Mouse (Mus musculus): ENCODE data around the gene Vkorc1l1.

- no peak; the same call in 1 of the 2 replicates for TF ChIP-seq KAT2A (conservative IDR thresholded peaks at IDR 0.05; ENCODE audit: low read depth, low read length)
- peak in 1 of 2 experiments; percentile 44; a peak in 2 of 4 replicates for TF ChIP-seq POLR2A (IDR thresholded peaks at IDR 0.05; ENCODE audit: control insufficient read depth in 1 of 2, insufficient read depth in 1 of 2, low read depth in 1 of 2, low read length in 2 of 2, poor library complexity in 1 of 2)
- no peak for TF ChIP-seq CHD1 (IDR thresholded peaks at IDR 0.05; ENCODE audit: low read depth, low read length)
- no peak for TF ChIP-seq ZKSCAN1 (IDR thresholded peaks at IDR 0.05; ENCODE audit: low read depth, low read length)
- no peak for TF ChIP-seq GABPA (IDR thresholded peaks at IDR 0.05; ENCODE audit: low read depth, low read length)
- no peak for TF ChIP-seq RCOR1 (IDR thresholded peaks at IDR 0.05; ENCODE audit: low read depth, low read length)
- TF ChIP-seq POLR2AphosphoS5 (IDR thresholded peaks at IDR 0.05; ENCODE audit: borderline replicate concordance, low read depth, low read length) = no peak
These were observed 855 bp upstream of the Vkorc1l1 start for GRCm38 (mm10) chr5:129940736-129941494.
